Mouse (Mus musculus) megakaryocyte, embryonic 14.5 days (primary cell): Measurements from ENCODE around the gene Ccl28.

ENCODE experiments used
- FLI1 ChIP-seq: IDR thresholded peaks from 2 replicates; pipeline ENCODE4 v1.6.1; 2012; ENCODE audit warnings: low read length, inconsistent platforms, mixed read lengths
- GATA1 ChIP-seq: IDR thresholded peaks from 3 replicates; pipeline ENCODE4 v1.6.1; 2012; ENCODE audit warnings: mixed read lengths, low read length, inconsistent platforms, borderline replicate concordance

DNA sequence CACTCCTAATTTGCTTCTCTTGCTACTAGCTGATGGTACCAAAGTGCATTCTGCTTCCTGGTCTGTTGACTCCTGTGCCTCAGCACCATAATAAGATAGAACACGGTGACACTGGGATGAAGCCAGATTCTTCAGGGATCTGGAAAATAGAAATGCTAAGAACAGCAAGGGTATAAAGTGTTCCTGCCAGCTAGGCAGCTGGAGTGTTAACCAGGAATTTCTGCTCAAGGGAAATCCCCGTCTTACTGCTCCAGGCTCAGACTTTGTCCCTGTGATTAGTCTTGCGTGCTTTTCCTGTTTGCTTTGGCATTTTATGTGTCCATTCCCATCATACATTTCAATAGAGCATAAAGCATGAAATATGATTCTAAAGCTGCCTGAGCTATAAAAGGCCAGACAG lies 3.9 kb upstream of the Ccl28 start:
- TF ChIP-seq GATA1 (no peak), FLI1 (no peak)
